Mouse (Mus musculus) mature B cell (primary cell): ENCODE measurements around the gene Pdcl2.

Experiments
- in situ Hi-C: fragments of 300-500 bp; cut with MboI; formaldehyde crosslinking; loops from 2 replicates; pipeline ENCODE4 v1.14.3; 2019

Pdcl2 gene

GRCm38 (mm10) chr5:76330953-76331352 is at the start of gene Pdcl2:
Gene Pdcl2, minus strand, starts transcription at chr5:76331156.
- in situ Hi-C loops = no loop called here

DNA sequence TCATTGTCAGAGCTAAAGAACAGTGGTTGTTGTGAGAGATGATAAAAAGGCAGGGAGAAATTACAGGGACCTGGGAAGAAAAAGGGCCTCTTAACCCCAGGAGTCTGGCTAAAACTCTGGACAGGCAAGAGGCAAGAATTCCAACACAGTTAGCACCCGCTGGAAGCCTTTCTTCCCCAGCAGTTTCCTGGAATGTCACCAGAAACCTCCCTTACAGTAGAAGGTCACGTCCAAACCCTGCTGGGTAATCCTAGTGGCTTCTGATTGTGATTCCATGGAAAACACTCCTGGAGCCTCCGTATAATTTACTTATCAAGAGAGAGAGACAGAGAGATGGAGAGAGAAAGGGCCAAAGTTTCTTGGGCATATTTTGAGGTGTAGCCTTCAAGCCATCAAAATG is 48.3 kb upstream of the Pdcl2 start:
- in situ Hi-C loops = no loop called here

GRCm38 (mm10) chr5:76369215-76369840 is 38.4 kb upstream of the Pdcl2 start:
- in situ Hi-C loops = no loop called here

DNA sequence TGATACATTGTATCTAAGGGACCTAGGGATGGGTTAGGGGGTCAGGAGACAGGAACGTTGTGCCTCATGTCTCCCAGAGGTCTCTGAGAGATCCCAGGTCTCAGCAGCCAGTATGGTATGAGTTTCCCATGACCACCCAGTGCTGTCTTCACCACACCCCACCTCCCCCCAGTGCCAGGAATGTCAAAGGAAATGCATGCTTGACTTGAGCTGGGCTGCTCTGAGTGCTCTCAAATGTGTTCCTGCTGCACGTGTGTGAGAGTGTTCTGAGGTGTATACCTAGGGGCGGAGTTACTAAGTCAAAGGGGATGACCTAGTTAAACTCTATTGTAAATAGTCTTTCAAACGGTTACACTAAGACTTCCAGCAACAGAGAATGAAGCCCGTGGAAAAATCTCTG is 34.5 kb upstream of the Pdcl2 start:
- in situ Hi-C loops = no loop called here

GRCm38 (mm10) chr5:76363453-76364104 is 32.6 kb upstream of the Pdcl2 start, which contains the start of gene Nmu:
Gene Nmu, minus strand, starts transcription at chr5:76363788.
- in situ Hi-C loops = no loop called here

GRCm38 (mm10) chr5:76360786-76361185 is 29.8 kb upstream of the Pdcl2 start:
- in situ Hi-C loops = no loop called here

- in situ Hi-C loops = no loop called here
Observed at GRCm38 (mm10) chr5:76360057-76360456, 29.1 kb upstream of the Pdcl2 start.

DNA sequence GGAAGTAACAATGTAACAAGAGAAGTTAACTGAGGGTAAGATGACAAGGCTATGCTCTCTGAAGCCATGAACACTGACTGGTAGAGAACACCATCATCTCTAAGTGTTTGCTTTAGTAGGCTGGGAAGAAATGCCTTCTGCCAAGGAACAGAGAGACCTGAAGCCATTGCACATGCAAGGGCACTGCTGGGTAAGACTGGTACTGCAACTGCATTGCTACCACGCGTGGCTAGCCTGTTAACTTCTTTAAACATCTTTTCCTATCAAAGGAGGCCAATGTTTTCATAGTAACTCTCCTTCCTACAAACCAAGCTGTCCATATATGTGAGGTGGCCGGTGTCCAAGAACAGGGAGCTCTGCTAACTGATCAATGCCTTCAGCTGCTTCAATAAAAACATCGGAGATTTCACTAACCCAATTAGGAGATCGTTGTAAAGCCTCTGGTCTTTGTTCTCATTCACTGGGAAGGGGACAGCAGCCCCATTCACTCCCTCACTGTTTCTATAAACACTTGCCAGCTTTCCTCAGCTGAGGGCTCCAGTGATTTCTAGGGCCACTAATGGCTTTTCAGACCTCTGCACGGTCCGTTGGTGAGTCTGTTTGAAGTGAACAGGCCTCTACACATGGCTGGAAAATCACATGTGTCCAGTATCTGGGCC is 21.1 kb upstream of the Pdcl2 start:
- in situ Hi-C loops = no loop called here

- in situ Hi-C loops = no loop called here
Observed at GRCm38 (mm10) chr5:76351537-76351936, 20.6 kb upstream of the Pdcl2 start.

GRCm38 (mm10) chr5:76346137-76346536 is 15.2 kb upstream of the Pdcl2 start:
- in situ Hi-C loops = no loop called here

DNA sequence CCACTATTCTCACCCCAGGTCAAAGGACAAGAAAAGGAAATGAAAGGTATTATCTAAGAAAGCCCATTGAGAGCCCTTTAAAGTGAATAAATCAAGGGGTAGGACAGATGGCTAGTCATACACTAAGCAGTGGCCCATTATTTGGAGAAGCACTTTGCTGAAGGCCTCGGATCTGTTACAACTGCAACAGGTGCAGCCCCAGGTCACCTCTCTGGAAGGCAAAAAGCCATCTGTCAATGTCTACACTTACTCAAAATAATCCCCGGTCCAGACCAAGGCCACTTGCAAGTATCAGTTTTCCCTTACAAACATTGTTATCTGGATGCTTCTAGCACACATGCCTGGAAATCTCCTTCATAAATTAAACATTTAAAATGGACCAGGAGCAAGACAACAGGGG is 10.0 kb upstream of the Pdcl2 start:
- in situ Hi-C loops = no loop called here

DNA sequence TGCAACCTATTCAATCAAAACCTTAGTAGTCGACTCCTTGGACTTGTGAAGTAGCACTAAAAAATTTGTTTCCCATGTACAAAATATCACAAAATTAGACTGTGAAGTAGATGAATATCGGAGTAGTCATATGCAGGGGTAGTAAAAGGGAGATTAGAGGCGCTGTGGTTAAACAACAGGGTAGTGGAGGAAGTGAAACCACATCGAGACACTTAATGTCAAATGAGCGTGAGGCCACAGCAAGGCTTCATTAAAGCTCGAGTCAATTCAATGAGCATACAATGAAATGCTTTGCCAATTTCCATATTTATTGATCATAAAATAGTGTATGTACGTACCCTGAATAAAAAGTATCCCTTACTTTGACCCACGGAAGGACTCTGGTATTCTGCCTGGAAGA is 6.1 kb upstream of the Pdcl2 start:
- in situ Hi-C loops = no loop called here

- in situ Hi-C loops = no loop called here
Observed at GRCm38 (mm10) chr5:76333833-76334232, 2.9 kb upstream of the Pdcl2 start.

DNA sequence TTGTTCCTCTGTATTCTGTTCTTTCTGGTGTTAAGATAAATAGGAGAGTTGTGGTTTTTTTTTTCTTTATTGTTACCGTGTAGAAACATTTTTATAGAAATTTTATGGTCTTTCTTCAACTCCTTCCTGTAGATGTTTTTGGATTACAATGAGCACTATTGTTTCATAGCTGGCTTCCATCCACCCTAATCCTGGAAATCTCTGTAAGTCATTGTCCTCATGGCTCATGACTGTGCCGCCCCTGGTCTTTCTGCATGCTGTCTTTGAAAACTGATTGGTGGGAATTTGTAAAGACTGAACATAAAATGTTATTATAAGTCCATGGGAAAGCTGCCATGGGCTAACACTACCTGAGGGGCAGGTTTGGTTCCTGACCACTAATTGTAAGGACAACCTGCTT is 3.7 kb downstream of the Pdcl2 start:
- in situ Hi-C loops = no loop called here

GRCm38 (mm10) chr5:76325113-76325512 is 5.8 kb downstream of the Pdcl2 start:
- in situ Hi-C loops = no loop called here

DNA sequence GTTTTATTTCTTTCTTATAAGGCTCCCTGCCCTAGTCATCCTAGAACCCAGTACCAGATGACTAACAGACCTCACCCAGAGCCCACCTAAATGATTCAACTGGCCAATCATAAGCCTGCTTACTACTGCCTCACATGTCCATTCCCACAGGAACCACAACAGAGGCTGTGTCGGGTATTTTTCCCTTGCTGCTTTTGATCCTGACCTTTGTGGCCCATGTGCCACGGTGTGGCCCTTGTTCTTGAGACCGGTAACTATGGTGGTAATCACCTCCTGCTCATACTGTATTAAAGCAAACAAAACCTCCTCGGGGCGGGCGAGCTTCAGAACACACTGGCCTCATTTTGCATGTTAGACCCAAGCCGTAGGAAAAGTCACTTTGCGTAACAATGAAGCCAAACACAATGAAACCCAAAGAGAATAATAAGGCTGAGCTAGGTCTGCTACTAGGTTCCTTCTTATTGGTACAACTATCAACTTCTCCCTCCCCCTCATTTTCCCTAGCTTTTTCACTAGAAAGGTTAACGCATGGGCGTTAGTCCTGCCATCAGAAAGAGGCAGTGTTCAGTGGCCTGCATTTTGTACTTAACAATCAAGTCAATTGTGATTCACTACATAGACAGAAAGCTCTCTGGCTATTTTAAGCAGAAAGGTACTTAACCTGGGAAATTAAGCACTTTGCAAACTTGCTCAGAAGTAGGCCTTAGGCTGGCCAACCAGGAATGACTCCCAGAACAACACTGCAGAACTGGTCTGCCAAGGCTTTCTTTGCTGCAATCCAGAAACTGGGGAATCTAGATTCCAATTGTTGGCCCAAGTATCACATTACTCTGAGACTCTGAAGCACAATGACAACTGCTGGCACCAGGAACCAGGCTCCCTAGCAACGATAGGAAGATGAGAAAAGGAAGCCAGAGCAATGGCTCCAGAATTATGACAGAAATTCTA is 9.4 kb downstream of the Pdcl2 start:
- in situ Hi-C loops = loop anchor here (25.0 kb wide), 1 partner anchor 216 kb away; the partner anchor contains the start of gene Exoc1

DNA sequence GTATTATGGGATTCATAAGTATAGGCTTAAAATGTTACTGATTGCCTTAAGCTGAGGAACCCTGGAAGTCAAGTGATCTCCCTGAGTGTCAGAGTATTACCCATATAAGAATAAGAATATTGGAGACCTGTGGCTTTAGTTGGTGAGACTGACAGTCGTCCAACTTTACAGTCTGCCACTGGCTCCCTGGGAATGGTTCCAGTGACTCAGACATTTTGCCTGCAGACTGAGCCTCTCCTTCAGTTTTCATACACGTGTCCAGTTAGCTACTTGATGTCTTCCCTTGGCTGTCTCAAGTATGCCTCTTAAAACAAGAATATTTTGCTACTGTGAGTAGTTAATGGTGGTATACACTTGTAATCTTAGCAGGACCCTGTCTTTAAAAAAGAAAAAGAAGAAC is 22.8 kb downstream of the Pdcl2 start:
- in situ Hi-C loops = loop anchor here (25.0 kb wide), 1 partner anchor 229 kb away; the partner anchor contains the start of gene Exoc1

GRCm38 (mm10) chr5:76306261-76306660 is 24.7 kb downstream of the Pdcl2 start:
- in situ Hi-C loops = loop anchor here (25.0 kb wide), 1 partner anchor 231 kb away; the partner anchor contains the start of gene Exoc1

DNA sequence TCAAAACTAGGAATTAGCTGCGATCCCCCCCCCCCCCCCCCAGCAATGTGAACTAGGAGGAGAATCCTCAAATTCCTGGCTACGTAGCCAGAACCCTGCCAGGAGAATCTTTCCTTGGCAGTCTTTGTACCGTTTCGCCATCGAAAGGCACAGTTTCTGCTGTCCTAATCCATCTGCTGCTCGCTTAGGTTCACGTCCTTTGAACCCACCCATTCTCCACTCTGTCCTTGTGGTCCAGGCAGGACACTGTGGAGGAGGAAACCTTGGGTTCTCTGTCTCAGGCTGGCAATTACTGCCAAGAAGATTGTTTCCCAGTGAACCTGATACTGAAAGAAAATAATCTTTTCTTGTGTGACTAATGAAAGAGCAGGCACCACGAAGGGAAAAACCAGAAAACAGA is 25.3 kb downstream of the Pdcl2 start:
- in situ Hi-C loops = loop anchor here (25.0 kb wide), 1 partner anchor 232 kb away; the partner anchor contains the start of gene Exoc1

GRCm38 (mm10) chr5:76304452-76305341 is 26.3 kb downstream of the Pdcl2 start, which contains the start of gene Clock:
Gene Clock, minus strand, starts transcription at chr5:76304792.
- in situ Hi-C loops = loop anchor here (25.0 kb wide), 1 partner anchor 233 kb away; the partner anchor contains the start of gene Exoc1
